Mouse (Mus musculus) embryonic stem cell, embryonic (primary cell): Measurements from ENCODE around the gene Olfr715b.
"Not testable (repeated sequence)": the region's sequence is repeated elsewhere in the genome, so short reads cannot be mapped to it uniquely, and the experiment has no call there.

ENCODE experiments used
- CTCF ChIA-PET, 4 experiments: fragments of 300-600 bp in 2 of 4; fragments of 350-600 bp in 2 of 4; sonication (Branson Sonifier 250); formaldehyde crosslinking; loops; one replicate each; lab custom pipeline; 2022; ENCODE audit warnings: inconsistent platforms in 2 of 4; lab: Charles Lee
- POLR2A ChIA-PET, 4 experiments: fragments of 300-600 bp in 2 of 4; fragments of 350-600 bp in 2 of 4; sonication (Branson Sonifier 250); formaldehyde crosslinking; loops; one replicate each; lab custom pipeline; 2022; ENCODE audit warnings: antibody characterized with exemption in 4 of 4, inconsistent platforms in 1 of 4; lab: Charles Lee

Gene Olfr715b

DNA sequence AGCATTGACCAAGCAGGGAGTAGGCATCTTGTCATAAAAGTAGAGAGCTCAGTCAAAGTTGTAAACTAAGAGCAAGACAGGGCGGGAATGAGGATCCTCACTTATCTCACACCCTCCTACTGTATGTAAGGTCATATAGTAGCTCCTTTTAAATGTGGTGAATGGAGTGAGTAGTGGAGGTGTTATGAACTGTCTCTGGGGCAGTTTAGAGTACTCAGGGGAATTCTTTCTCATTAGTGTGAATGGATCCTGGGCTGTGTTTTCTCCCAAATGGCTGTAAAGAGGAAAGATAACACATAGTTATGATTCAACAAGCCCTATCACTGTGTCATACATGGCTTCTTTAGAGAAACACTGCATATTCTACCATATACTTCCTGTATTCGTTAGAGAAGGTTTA is at the start of gene Olfr715b:
Gene Olfr715b, minus strand, starts transcription at position 101 of the 400 bp plus-strand sequence.
- CTCF ChIA-PET = not testable (repeated sequence)

DNA sequence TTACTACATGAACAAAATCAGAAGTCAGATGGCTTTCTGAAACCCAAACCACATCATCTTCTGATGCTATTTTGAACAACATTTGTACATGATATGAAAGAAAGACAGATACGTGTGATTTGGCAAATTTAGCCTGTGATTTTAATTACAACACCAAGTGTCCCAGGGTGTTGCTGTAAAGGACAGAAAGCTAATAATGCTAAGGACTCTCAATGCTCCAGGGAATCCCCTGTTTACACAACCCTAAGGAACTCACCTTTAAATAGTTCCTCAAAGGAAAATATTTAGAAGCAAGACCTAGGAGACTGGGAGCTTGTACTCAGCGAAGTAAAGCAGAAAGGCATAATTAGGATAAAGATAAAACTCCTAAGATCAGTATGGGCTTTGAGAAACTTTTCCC is 27.9 kb upstream of the Olfr715b start, which contains the start of gene Olfr716:
Gene Olfr716, plus strand, starts transcription at position 301 of the 400 bp plus-strand sequence.
- POLR2A ChIA-PET = not testable (repeated sequence)
- CTCF ChIA-PET = interaction anchor here in 1 of 4 experiments (0.7 kb wide), 1 partner anchor 611 kb away, joined by 3 read pairs; no protein-coding TSS in a partner anchor

More for the DNA sequence above, at the start of gene Olfr715b:
- POLR2A ChIA-PET = not testable (repeated sequence)

DNA sequence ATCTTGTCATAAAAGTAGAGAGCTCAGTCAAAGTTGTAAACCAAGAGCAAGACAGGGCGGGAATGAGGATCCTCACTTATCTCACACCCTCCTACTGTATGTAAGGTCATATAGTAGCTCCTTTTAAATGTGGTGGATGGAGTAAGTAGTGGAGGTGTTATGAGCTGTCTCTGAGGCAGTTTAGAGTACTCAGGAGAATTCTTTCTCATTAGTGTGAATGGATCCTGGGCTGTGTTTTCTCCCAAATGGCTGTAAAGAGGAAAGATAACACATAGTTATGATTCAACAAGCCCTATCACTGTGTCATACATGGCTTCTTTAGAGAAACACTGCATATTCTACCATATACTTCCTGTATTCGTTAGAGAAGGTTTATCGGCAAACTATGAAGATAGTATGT is 20.8 kb upstream of the Olfr715b start, which contains the start of gene Olfr715:
Gene Olfr715, minus strand, starts transcription at position 101 of the 400 bp plus-strand sequence.
- CTCF ChIA-PET = interaction anchor here in 1 of 4 experiments (0.6 kb wide), 1 partner anchor 55 kb away, joined by 7 read pairs; no protein-coding TSS in a partner anchor
- POLR2A ChIA-PET = not testable (repeated sequence)

DNA sequence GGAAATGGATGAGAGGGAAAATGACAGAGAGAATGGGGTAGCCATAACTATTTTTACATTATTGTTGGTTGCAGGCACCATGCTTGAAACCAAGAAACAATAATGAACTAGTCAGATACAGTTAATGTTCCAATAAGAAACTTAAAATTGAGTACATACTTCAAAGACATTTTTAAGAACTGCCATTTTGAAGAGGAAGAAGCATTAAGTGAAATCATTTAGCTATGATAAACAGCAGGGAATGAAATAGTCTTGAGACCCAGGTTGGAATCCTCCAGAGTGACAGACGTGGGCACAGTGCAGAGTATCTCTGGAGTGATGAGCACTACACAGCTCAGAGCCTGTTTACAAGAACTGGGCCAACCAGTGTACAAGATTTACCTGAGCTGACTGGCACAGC is 17.2 kb downstream of the Olfr715b start, which contains the start of gene Olfr17:
Gene Olfr17, plus strand, starts transcription at position 301 of the 400 bp plus-strand sequence.
- ChIA-PET CTCF (no interaction called here), POLR2A (no interaction called here)

DNA sequence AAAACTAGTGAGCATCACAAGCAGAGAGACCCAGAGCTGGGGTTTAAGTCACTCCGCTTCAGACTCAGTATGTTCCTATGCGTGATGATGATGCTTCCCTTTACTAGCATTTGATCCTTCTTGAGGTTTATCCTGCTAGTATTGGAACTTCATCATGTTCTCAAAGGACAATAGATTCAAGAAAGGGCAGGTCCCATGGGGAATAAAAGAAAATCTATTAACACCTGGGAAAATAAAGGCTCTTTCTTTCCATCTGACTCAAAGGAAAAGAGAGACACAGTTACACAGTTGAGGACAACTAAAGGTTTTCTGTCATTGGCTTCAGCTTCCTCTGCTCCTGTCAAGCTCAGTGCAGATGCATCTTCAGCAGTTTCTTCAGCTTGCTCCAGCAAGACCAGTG is 39.5 kb downstream of the Olfr715b start, which contains the start of gene Olfr714:
Gene Olfr714, plus strand, starts transcription at position 301 of the 400 bp plus-strand sequence.
- POLR2A ChIA-PET = no interaction called here
- CTCF ChIA-PET = interaction anchor here in 1 of 4 experiments (0.6 kb wide), 1 partner anchor 1358 kb away, joined by 7 read pairs; no protein-coding TSS in a partner anchor
